Mouse (Mus musculus): ENCODE measurements around the gene Cutal. TPM values are rescaled to one million over a fixed set of nuclear protein-coding genes. Genes with fewer than 3 reads are reported as not detected.
"Not testable (repeated sequence)": the region's sequence is repeated elsewhere in the genome, so short reads cannot be mapped to it uniquely, and the experiment has no call there.

Gene Cutal
- 5.8 TPM in 2 replicates for polyA plus RNA-seq (2014; fragmentation: Nextera tagmentation; extraction: Ambion mirVana)

- H3K4me3 ChIP-seq (ENCODE audit: low read length): peak within 1 kb of the TSS; percentile 37
- WGBS: 2% methylated on average over 14 of the region's 14 CpGs
- no peak for ATAC-seq (ENCODE audit: low FRiP score, low TSS enrichment)
- H3K4me1 ChIP-seq (ENCODE audit: control insufficient read depth, insufficient read depth, low read length): peaks cover 11% of the 10 kb centered on the region
- peak within 1 kb of the TSS; percentile 24; the same call in 1 of the 2 replicates for H3K27ac ChIP-seq (ENCODE audit: low read depth, low read length)
- no peaks in the 10 kb centered on the region for H3K9me3 ChIP-seq (ENCODE audit: control insufficient read depth, low read length)
- H3K4me2 ChIP-seq (replicated peaks; ENCODE audit: low read depth, low read length): peak within 1 kb of the TSS; percentile 51
- H3K9ac ChIP-seq (ENCODE audit: low read depth, low read length): peak within 1 kb of the TSS; percentile 52
- H3K36me3 ChIP-seq (ENCODE audit: control insufficient read depth, insufficient read depth, low read length): no peaks in the 10 kb centered on the region
- H3K27me3 ChIP-seq (ENCODE audit: control insufficient read depth, insufficient read depth, low read length): no peaks in the 10 kb centered on the region; the same call in 1 of the 2 replicates
Observed at GRCm38 (mm10) chr2:34874271-34874670, at the start of gene Cutal. TSS of gene Cutal (plus strand) at chr2:34874396.

- ATAC-seq (ENCODE audit: low FRiP score, low TSS enrichment): peak; percentile 97
- H3K4me1 ChIP-seq (ENCODE audit: control insufficient read depth, insufficient read depth, low read length): peaks cover 13% of the 10 kb centered on the region
- H3K27me3 ChIP-seq (ENCODE audit: control insufficient read depth, insufficient read depth, low read length): no peaks in the 10 kb centered on the region
- H3K4me3 ChIP-seq (ENCODE audit: low read length): peak within 1 kb of the TSS; percentile 97
- WGBS: under 1% methylated on average over 56 of the region's 57 CpGs
- peaks cover 19% of the 10 kb centered on the region; the same call in 1 of the 2 replicates for H3K36me3 ChIP-seq (ENCODE audit: control insufficient read depth, insufficient read depth, low read length)
- H3K27ac ChIP-seq (ENCODE audit: low read depth, low read length): peak within 1 kb of the TSS; percentile 88
- H3K9ac ChIP-seq (ENCODE audit: low read depth, low read length): peak within 1 kb of the TSS; percentile 98
- no peaks in the 10 kb centered on the region for H3K9me3 ChIP-seq (ENCODE audit: control insufficient read depth, low read length)
- H3K4me2 ChIP-seq (replicated peaks; ENCODE audit: low read depth, low read length): peak within 1 kb of the TSS; percentile 84
Observed at GRCm38 (mm10) chr2:34825827-34826459, 48.3 kb upstream of the Cutal start, which contains the start of gene Fbxw2. TSS of gene Fbxw2 (minus strand) at chr2:34826311.

DNA sequence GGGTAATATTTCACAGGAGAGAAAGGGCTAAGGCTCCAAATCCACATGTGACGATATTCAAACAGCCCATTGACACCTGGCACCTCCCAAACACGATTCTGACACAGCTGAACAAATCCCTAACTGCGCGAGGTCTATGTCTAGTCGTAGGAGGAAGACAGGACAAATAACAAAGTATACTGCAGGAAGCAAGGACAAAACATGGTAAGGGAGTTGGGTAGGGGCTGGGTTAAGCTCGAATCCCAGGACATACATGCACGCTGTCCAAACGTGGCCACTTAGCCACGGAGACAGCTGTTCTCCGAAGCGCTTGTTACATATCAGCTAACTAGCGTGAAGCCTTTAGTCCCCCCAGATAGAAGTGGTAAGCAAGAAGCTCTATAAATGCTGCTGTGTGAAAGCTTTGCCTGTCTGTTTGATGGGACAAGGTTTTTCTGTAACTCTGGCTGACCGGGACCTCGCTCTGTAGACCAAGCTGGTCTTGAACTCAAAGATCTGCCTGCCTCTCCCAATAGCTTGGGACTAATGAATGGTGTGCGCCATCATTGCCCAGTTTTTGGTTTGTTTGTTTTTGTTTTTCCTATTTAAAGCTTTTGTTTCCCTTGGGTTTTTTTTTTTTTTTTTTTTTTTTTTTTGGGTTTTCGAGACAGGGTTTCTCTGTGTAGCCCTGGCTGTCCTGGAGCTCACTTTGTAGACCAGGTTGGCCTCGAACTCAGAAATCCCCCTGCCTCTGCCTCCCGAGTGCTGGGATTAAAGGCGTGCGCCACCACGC lies 47.5 kb upstream of the Cutal start:
- H3K27ac ChIP-seq (ENCODE audit: low read depth, low read length): peak overlapping the region; percentile 49

GRCm38 (mm10) chr2:34827591-34827990 lies 46.6 kb upstream of the Cutal start:
- Histone ChIP-seq H3K4me2 (replicated peaks; ENCODE audit: low read depth, low read length) (no peak overlapping the region), H3K36me3 (ENCODE audit: control insufficient read depth, insufficient read depth, low read length) (peaks cover 8% of the 10 kb centered on the region; the same call in 1 of the 2 replicates), H3K27me3 (ENCODE audit: control insufficient read depth, insufficient read depth, low read length) (no peaks in the 10 kb centered on the region), H3K9me3 (ENCODE audit: control insufficient read depth, low read length) (no peaks in the 10 kb centered on the region), H3K27ac (ENCODE audit: low read depth, low read length) (no peak overlapping the region), H3K9ac (ENCODE audit: low read depth, low read length) (no peak overlapping the region), H3K4me1 (ENCODE audit: control insufficient read depth, insufficient read depth, low read length) (peaks cover 13% of the 10 kb centered on the region), H3K4me3 (ENCODE audit: low read length) (no peak overlapping the region)
- WGBS: 88% methylated on average over 4 of the region's 4 CpGs
- no peak for ATAC-seq (ENCODE audit: low FRiP score, low TSS enrichment)

More for the DNA sequence above, 47.5 kb upstream of the Cutal start:
- H3K27me3 ChIP-seq (ENCODE audit: control insufficient read depth, insufficient read depth, low read length): no peaks in the 10 kb centered on the region
- WGBS: 35% methylated on average over 19 of the region's 21 CpGs
- H3K9me3 ChIP-seq (ENCODE audit: control insufficient read depth, low read length): no peaks in the 10 kb centered on the region
- peak overlapping the region; percentile 98 for H3K9ac ChIP-seq (ENCODE audit: low read depth, low read length)
- peak overlapping the region; percentile 97 for H3K4me3 ChIP-seq (ENCODE audit: low read length)
- ATAC-seq (ENCODE audit: low FRiP score, low TSS enrichment): no peak
- H3K36me3 ChIP-seq (ENCODE audit: control insufficient read depth, insufficient read depth, low read length): peaks cover 14% of the 10 kb centered on the region; the same call in 1 of the 2 replicates
- H3K4me1 ChIP-seq (ENCODE audit: control insufficient read depth, insufficient read depth, low read length): peaks cover 13% of the 10 kb centered on the region
- peak overlapping the region; percentile 84 for H3K4me2 ChIP-seq (replicated peaks; ENCODE audit: low read depth, low read length)

GRCm38 (mm10) chr2:34828026-34828425 lies 46.2 kb upstream of the Cutal start:
- Histone ChIP-seq H3K4me2 (replicated peaks; ENCODE audit: low read depth, low read length) (no peak overlapping the region), H3K27me3 (ENCODE audit: control insufficient read depth, insufficient read depth, low read length) (no peaks in the 10 kb centered on the region), H3K36me3 (ENCODE audit: control insufficient read depth, insufficient read depth, low read length) (peaks cover 5% of the 10 kb centered on the region; the same call in 1 of the 2 replicates), H3K9me3 (ENCODE audit: control insufficient read depth, low read length) (no peaks in the 10 kb centered on the region), H3K4me1 (ENCODE audit: control insufficient read depth, insufficient read depth, low read length) (peaks cover 13% of the 10 kb centered on the region), H3K4me3 (ENCODE audit: low read length) (no peak overlapping the region), H3K27ac (ENCODE audit: low read depth, low read length) (no peak overlapping the region), H3K9ac (ENCODE audit: low read depth, low read length) (no peak overlapping the region)
- no peak for ATAC-seq (ENCODE audit: low FRiP score, low TSS enrichment)
- 93% methylated on average over 1 of the region's 1 CpGs for WGBS

DNA sequence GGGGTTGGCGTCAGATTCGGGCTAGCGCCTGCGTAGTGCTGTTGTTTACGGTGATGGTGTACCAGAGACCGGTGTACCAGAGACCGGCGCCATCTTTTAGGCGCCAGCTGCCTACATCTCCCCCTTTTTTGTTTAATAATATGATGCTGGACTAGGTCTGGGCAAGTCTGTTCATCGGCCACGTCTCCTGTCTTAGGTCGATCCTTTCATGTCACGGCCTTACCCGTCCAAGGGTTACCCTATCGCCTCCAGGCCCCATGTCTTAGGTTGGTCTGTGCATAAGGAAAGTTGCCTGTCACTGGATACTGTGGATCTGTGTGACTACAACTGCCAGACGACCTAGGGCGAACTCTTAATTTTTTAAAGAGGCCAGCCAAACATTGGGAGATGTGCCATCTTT lies 44.1 kb upstream of the Cutal start:
- 94% methylated on average over 17 of the region's 17 CpGs for WGBS
- not testable (repeated sequence) for H3K9ac ChIP-seq (ENCODE audit: low read depth, low read length); H3K4me3 ChIP-seq (ENCODE audit: low read length); H3K4me2 ChIP-seq (replicated peaks; ENCODE audit: low read depth, low read length); H3K36me3 ChIP-seq (ENCODE audit: control insufficient read depth, insufficient read depth, low read length); ATAC-seq (ENCODE audit: low FRiP score, low TSS enrichment); H3K9me3 ChIP-seq (ENCODE audit: control insufficient read depth, low read length); H3K27me3 ChIP-seq (ENCODE audit: control insufficient read depth, insufficient read depth, low read length); H3K27ac ChIP-seq (ENCODE audit: low read depth, low read length); H3K4me1 ChIP-seq (ENCODE audit: control insufficient read depth, insufficient read depth, low read length)

GRCm38 (mm10) chr2:34832766-34833457 lies 41.3 kb upstream of the Cutal start, which contains the start of gene Gm34653:
TSS of gene Gm34653 (plus strand) at chr2:34833007.
- not testable (repeated sequence) for H3K4me3 ChIP-seq (ENCODE audit: low read length); H3K27ac ChIP-seq (ENCODE audit: low read depth, low read length); H3K9ac ChIP-seq (ENCODE audit: low read depth, low read length); H3K9me3 ChIP-seq (ENCODE audit: control insufficient read depth, low read length); ATAC-seq (ENCODE audit: low FRiP score, low TSS enrichment); H3K4me1 ChIP-seq (ENCODE audit: control insufficient read depth, insufficient read depth, low read length); H3K27me3 ChIP-seq (ENCODE audit: control insufficient read depth, insufficient read depth, low read length); H3K4me2 ChIP-seq (replicated peaks; ENCODE audit: low read depth, low read length); H3K36me3 ChIP-seq (ENCODE audit: control insufficient read depth, insufficient read depth, low read length)
- WGBS: 80% methylated on average over 11 of the region's 11 CpGs

- Histone ChIP-seq H3K27ac (ENCODE audit: low read depth, low read length) (no peak overlapping the region), H3K4me3 (ENCODE audit: low read length) (no peak overlapping the region), H3K4me1 (ENCODE audit: control insufficient read depth, insufficient read depth, low read length) (no peaks in the 10 kb centered on the region), H3K27me3 (ENCODE audit: control insufficient read depth, insufficient read depth, low read length) (no peaks in the 10 kb centered on the region), H3K36me3 (ENCODE audit: control insufficient read depth, insufficient read depth, low read length) (no peaks in the 10 kb centered on the region), H3K4me2 (replicated peaks; ENCODE audit: low read depth, low read length) (no peak overlapping the region), H3K9me3 (ENCODE audit: control insufficient read depth, low read length) (no peaks in the 10 kb centered on the region), H3K9ac (ENCODE audit: low read depth, low read length) (no peak overlapping the region)
- ATAC-seq (ENCODE audit: low FRiP score, low TSS enrichment): no peak
- WGBS: 90% methylated on average over 17 of the region's 17 CpGs
Observed at GRCm38 (mm10) chr2:34833624-34834023, 40.6 kb upstream of the Cutal start.
